Mouse (Mus musculus): ENCODE results near the gene Ipo5. TPM values are rescaled to one million over a fixed set of nuclear protein-coding genes. Genes with fewer than 3 reads are reported as not detected.

Ipo5 gene
- polyA plus RNA-seq, 1 experiment from 2014 or later: 77.9 TPM

Other genes with a start within 250 kb of the Ipo5 start
- gene Farp1, start 124.0 kb downstream of the Ipo5 start, polyA plus RNA-seq (2015; fragmentation: Nextera tagmentation; extraction: Ambion mirVana): 14.5 and 15.2 TPM in 2 replicates

All from stomach, embryonic 16.5 days (tissue).